Mouse (Mus musculus) monocyte, adult 5-6 weeks (primary cell): ENCODE measurements around the gene Gm20532. TPM values are rescaled to one million over a fixed set of nuclear protein-coding genes. Genes with fewer than 3 reads are reported as not detected.

Experiments
- ATAC-seq: fragments of 153-309, 156-312 bp; replicated peaks from 2 replicates; pipeline ENCODE4 v1.8.0; 2017; ENCODE audit warnings: mild to moderate bottlenecking; ENCODE audit not compliant: low TSS enrichment, insufficient number of reproducible peaks, severe bottlenecking, poor library complexity, low FRiP score
- total RNA-seq: library from RNA; stranded (forward); fragments of 200-1000, 200-491, 200-594 nt; gene quantifications from 3 replicates; pipeline ENCODE4 v1.2.3, GENCODE M21; 2017

The Gm20532 gene
- not detected in 3 replicates for total RNA-seq

- ATAC-seq, result no peak
Measured at GRCm38 (mm10) chr2:26586294-26587043, at the start of gene Gm20532. Gm20532 (plus strand) TSS chr2:26586639.

GRCm38 (mm10) chr2:26539516-26539915 is 46.9 kb upstream of the Gm20532 start:
- no peak for ATAC-seq

- no peak for ATAC-seq
Measured at GRCm38 (mm10) chr2:26540721-26541120, 45.7 kb upstream of the Gm20532 start.

- no peak for ATAC-seq
Measured at GRCm38 (mm10) chr2:26541258-26541910, 45.1 kb upstream of the Gm20532 start.

GRCm38 (mm10) chr2:26543155-26543554 is 43.3 kb upstream of the Gm20532 start:
- no peak for ATAC-seq

GRCm38 (mm10) chr2:26543768-26544167 is 42.7 kb upstream of the Gm20532 start:
- no peak for ATAC-seq

GRCm38 (mm10) chr2:26544265-26544664 is 42.2 kb upstream of the Gm20532 start:
- no peak for ATAC-seq

- ATAC-seq, result no peak
Measured at GRCm38 (mm10) chr2:26547481-26547880, 39.0 kb upstream of the Gm20532 start.

- peak; percentile 87 for ATAC-seq
Measured at GRCm38 (mm10) chr2:26549801-26550200, 36.6 kb upstream of the Gm20532 start.

- ATAC-seq, result no peak
Measured at GRCm38 (mm10) chr2:26550205-26550604, 36.2 kb upstream of the Gm20532 start.

GRCm38 (mm10) chr2:26550777-26551176 is 35.7 kb upstream of the Gm20532 start:
- ATAC-seq, result no peak

GRCm38 (mm10) chr2:26551446-26551845 is 35.0 kb upstream of the Gm20532 start:
- no peak for ATAC-seq

GRCm38 (mm10) chr2:26552066-26552465 is 34.4 kb upstream of the Gm20532 start:
- ATAC-seq, result no peak

- no peak for ATAC-seq
Measured at GRCm38 (mm10) chr2:26553904-26554303, 32.5 kb upstream of the Gm20532 start.

GRCm38 (mm10) chr2:26555076-26555475 is 31.4 kb upstream of the Gm20532 start:
- ATAC-seq, result no peak

GRCm38 (mm10) chr2:26556535-26556993 is 29.9 kb upstream of the Gm20532 start:
- no peak for ATAC-seq

- no peak for ATAC-seq
Measured at GRCm38 (mm10) chr2:26560506-26560905, 25.9 kb upstream of the Gm20532 start.

GRCm38 (mm10) chr2:26561351-26562016 is 25.0 kb upstream of the Gm20532 start:
- ATAC-seq, result peak; percentile 28; the same call in 1 of the 2 replicates

GRCm38 (mm10) chr2:26566221-26566620 is 20.2 kb upstream of the Gm20532 start:
- peak; percentile 88 for ATAC-seq

- ATAC-seq, result no peak
Measured at GRCm38 (mm10) chr2:26570034-26570433, 16.4 kb upstream of the Gm20532 start.
